Mouse (Mus musculus) forebrain, embryonic 10.5 days (tissue): Measurements from ENCODE around the gene Myof. TPM values are rescaled to one million over a fixed set of nuclear protein-coding genes. Genes with fewer than 3 reads are reported as not detected.

ENCODE experiments used
- DNase-seq: peaks from one replicate; pipeline ENCODE4 v3.0.0-alpha.2; 2017; ENCODE audit warnings: low spot score; ENCODE audit errors: extremely low spot score
- H3K27ac ChIP-seq: fragments of 300-500 bp; sonication (generic); 2 replicates; pipeline ENCODE4 v1.5.1; 2016; ENCODE audit warnings: mild to moderate bottlenecking
- H3K27me3 ChIP-seq: fragments of 300-500 bp; sonication (generic); 2 replicates; pipeline ENCODE4 v1.6.1; 2016; ENCODE audit warnings: mild to moderate bottlenecking; ENCODE audit not compliant: poor library complexity, severe bottlenecking
- H3K36me3 ChIP-seq: fragments of 300-500 bp; sonication (generic); replicated peaks from 2 replicates; pipeline ENCODE4 v1.6.1; 2016; ENCODE audit warnings: mild to moderate bottlenecking, moderate library complexity
- H3K4me1 ChIP-seq: fragments of 300-500 bp; sonication (generic); 2 replicates; pipeline ENCODE4 v1.6.1; 2016
- H3K4me3 ChIP-seq: fragments of 300-500 bp; sonication (generic); 2 replicates; pipeline ENCODE4 v1.5.1; 2016; ENCODE audit warnings: mild to moderate bottlenecking, moderate library complexity
- H3K9me3 ChIP-seq: fragments of 300-500 bp; sonication (generic); 2 replicates; pipeline ENCODE4 v1.6.1; 2016; ENCODE audit warnings: mild to moderate bottlenecking, moderate library complexity
- WGBS: fragments of 180-500 bp; shearing (Covaris S2); methylation state at CpG from one replicate; pipeline ENCODE4 v1.1.7; 2016; 5-methylcytosine and 5-hydroxymethylcytosine counted together
- polyA plus RNA-seq: library from polyadenylated mRNA; unstranded; fragments of >200 nt; fragmentation: Nextera tagmentation; extraction: Ambion mirVana; gene quantifications from 2 replicates; pipeline ENCODE4 v1.2.1, GENCODE M21; 2016

Myof gene
- polyA plus RNA-seq, 1 experiment from 2014 or later: 2.3 TPM

DNA sequence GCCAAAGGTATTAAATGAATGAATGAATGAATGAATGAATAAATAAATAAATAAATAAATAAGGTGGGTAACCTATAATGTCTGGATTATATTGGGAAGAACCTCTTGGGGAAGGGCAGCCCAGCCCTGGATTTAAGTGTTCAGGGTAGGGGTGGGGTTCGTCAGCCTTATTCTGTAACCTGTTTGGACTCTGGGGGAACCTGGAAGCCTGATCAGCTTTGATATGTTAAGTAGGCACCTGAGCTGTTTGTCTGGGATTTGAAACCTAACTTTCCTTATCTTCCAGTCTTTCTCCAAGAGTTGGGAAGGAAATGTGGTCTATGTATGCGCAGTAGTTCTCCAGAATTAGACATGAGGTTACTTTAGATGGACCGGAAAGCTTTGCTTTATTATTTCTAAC is 19.8 kb upstream of the Myof start:
- H3K9me3 ChIP-seq: no peaks in the 10 kb centered on the region
- no peaks in the 10 kb centered on the region for H3K27me3 ChIP-seq
- no peak overlapping the region for H3K27ac ChIP-seq
- peaks cover 92% of the 10 kb centered on the region for H3K36me3 ChIP-seq
- no peak overlapping the region for H3K4me3 ChIP-seq
- WGBS: 87% methylated on average over 3 of the region's 3 CpGs
- no peak for DNase-seq
- H3K4me1 ChIP-seq: no peaks in the 10 kb centered on the region

DNA sequence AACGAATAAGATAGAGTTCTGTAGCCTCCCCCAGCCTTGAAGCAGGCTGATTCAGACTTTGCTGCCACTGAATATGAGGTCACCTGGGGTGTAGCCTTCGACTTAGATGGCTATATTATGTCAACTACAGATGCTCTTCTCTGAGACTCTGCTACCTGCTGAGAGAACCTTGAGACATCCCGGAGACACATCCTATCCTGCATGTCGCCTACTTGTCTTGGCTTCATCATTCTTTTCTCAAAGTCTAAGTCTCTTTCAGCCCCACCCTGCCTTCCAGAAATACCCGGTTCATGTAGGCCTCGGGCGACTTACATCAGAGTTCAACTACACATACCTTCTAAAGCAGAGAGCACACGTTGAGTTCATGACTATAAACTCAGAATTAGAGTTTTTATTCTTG is 13.6 kb upstream of the Myof start:
- H3K36me3 ChIP-seq: peaks cover 53% of the 10 kb centered on the region
- H3K27ac ChIP-seq: no peak overlapping the region
- H3K4me1 ChIP-seq: peaks cover 25% of the 10 kb centered on the region
- 0 out of 2 replicates have a peak, but pooled peaks cover 5% of the 10 kb centered on the region for H3K27me3 ChIP-seq
- DNase-seq: no peak
- peak overlapping the region; percentile 81; the same call in 1 of the 2 replicates for H3K4me3 ChIP-seq
- no peaks in the 10 kb centered on the region for H3K9me3 ChIP-seq
- WGBS: 93% methylated on average over 8 of the region's 8 CpGs

DNA sequence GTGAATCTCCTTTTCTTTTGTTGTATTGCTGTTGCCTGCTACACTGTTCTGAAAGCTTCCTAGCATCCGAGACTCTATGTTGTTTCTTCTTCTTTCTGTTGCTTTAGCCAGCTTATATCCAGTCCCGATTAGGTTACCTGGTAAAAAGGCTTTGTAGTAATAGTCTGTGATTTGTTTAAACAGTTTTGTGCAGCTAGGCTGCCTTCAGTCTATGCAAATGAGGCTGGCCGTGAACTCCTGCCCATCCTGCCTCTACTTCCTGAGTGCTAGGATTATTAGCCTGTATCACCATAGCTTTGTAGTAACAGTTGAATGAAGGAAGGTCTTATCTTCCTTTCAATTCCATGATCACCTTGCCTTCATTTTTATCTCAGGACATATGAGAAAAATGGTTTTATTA is 12.9 kb upstream of the Myof start:
- WGBS: 76% methylated on average over 3 of the region's 3 CpGs
- Histone ChIP-seq H3K36me3 (peaks cover 47% of the 10 kb centered on the region), H3K4me1 (peaks cover 25% of the 10 kb centered on the region), H3K27ac (no peak overlapping the region), H3K9me3 (no peaks in the 10 kb centered on the region), H3K4me3 (peak overlapping the region; percentile 81), H3K27me3 (0 out of 2 replicates have a peak, but pooled peaks cover 5% of the 10 kb centered on the region)
- no peak for DNase-seq

DNA sequence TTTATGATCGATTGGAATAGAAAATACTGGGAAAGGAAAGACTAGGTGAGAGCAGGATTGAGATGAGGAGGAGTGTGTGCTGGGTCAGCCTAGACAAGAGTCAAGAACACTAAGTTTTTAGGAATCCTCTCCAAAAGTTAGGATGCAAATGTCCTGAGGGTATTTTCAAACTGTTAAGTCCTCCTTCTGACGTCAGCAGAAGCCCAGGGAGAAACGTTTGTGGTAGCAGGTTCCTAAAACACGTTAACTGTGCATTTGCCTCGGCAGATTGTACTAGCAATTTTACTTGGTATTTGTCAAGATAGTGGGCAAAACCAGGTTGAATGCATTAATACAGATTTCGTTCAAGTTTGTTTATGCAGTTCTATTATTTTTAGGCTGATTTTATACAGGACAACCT is 12.4 kb upstream of the Myof start:
- 25% methylated on average over 6 of the region's 6 CpGs for WGBS
- H3K36me3 ChIP-seq: peaks cover 42% of the 10 kb centered on the region
- H3K9me3 ChIP-seq: no peaks in the 10 kb centered on the region
- 0 out of 2 replicates have a peak, but pooled peaks cover 5% of the 10 kb centered on the region for H3K27me3 ChIP-seq
- H3K4me3 ChIP-seq: peak overlapping the region; percentile 81
- peaks cover 25% of the 10 kb centered on the region for H3K4me1 ChIP-seq
- peak overlapping the region; percentile 95 for H3K27ac ChIP-seq
- no peak for DNase-seq

DNA sequence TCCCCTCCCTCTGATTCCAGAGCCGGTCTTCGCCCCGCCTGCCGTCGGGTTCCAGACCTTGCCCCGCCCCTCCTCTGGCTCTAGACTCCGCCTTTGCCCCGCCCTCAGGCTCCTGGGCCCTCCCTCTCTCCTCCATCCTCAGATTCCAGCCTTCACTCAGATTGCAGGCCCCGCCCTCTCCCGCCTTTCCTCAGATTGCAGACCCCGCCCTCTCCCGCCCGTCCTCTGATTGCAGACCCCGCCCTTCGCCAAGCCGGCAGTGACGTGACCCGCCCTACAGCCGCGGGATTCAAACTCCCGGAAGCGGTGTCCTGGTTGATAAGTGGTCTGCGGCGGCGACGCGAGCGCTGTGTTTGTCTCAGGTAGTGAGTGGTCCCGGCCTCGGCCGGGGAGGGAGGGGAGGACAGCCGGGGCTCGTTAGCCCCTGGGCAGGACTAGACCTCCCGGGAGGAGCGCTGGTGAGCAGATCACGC is 11.4 kb upstream of the Myof start, which contains the start of gene Cep55:
Gene Cep55, plus strand, starts transcription at position 292 of the 473 bp plus-strand sequence.
- WGBS: under 1% methylated on average over 35 of the region's 36 CpGs
- peak within 1 kb of the TSS; percentile 81 for H3K4me3 ChIP-seq
- peaks cover 25% of the 10 kb centered on the region for H3K4me1 ChIP-seq
- DNase-seq: peak; percentile 100
- peaks cover 31% of the 10 kb centered on the region for H3K36me3 ChIP-seq
- H3K9me3 ChIP-seq: no peaks in the 10 kb centered on the region
- peak within 1 kb of the TSS; percentile 95 for H3K27ac ChIP-seq
- H3K27me3 ChIP-seq: 0 out of 2 replicates have a peak, but pooled peaks cover 5% of the 10 kb centered on the region

DNA sequence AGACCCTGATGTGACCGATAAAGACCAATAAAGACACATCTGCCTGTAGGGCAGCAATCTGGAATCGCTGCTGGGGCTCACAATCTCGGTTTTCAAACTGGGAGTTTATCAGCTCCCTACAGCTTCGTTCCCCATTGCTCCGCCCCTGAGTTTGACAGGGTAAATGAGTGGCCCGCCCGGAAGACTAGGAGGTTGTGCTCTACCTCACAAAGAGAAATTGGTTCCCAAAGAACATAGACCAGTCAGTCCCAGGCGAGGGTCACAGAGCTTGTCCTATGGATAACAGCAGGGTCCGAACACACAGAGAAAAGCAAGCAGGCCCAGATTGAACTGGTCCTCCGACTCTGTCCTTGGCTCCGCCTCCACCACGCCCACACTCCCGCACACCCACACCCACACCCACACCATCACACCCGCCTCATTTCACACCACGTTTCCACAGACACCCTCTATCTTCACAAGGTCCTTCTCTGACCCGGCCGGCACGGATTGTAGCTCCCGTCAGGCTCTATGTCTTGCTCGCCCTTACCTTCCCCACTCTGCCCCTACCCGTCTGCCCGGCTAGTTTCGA is 10.9 kb upstream of the Myof start:
- peak overlapping the region; percentile 95 for H3K27ac ChIP-seq
- peaks cover 25% of the 10 kb centered on the region for H3K4me1 ChIP-seq
- 0 out of 2 replicates have a peak, but pooled peaks cover 5% of the 10 kb centered on the region for H3K27me3 ChIP-seq
- H3K36me3 ChIP-seq: peaks cover 26% of the 10 kb centered on the region
- DNase-seq: no peak
- WGBS: under 1% methylated on average over 23 of the region's 23 CpGs
- H3K9me3 ChIP-seq: no peaks in the 10 kb centered on the region
- peak overlapping the region; percentile 81 for H3K4me3 ChIP-seq

DNA sequence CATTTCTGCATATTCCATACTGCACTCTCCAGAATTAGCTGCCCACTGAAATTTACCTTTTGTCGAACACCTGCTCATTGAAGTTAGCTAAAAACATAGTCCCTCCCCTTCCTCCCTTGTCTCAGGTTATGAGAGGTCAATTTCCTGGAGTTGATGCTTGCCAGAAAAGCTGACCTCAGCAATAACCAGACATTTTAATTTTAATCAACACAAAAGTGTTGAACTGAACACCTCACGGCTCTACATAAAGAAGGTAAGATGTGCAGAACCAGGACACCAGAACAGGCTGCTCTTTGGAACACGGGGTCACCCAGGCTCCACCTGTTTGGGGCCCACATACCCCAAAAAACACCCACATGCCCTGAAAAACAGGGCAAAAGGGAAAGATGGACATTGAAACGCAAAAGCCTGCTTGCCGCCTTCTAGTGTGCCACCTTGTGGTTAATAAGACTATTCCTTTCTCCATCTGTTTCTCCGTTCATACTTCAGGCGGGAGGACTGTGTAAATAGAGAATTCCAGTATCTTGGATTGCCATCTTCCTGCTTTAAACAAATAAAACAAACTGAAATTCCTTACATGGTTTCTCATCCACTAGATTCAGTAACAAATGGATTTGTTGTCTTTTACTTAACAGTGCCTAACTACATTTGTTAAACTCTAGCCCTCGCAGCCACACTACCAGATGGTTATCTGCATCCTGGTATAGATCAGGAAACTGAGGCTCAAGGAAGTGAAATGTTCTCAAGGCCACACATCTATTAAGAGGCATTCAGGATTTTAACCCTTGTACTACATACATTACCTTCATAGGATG is 10.1 kb upstream of the Myof start:
- Histone ChIP-seq H3K4me3 (peak overlapping the region; percentile 81), H3K27ac (peak overlapping the region; percentile 95; the same call in 1 of the 2 replicates), H3K36me3 (peaks cover 18% of the 10 kb centered on the region), H3K4me1 (peaks cover 25% of the 10 kb centered on the region), H3K27me3 (0 out of 2 replicates have a peak, but pooled peaks cover 5% of the 10 kb centered on the region), H3K9me3 (no peaks in the 10 kb centered on the region)
- 33% methylated on average over 8 of the region's 8 CpGs for WGBS
- no peak for DNase-seq

DNA sequence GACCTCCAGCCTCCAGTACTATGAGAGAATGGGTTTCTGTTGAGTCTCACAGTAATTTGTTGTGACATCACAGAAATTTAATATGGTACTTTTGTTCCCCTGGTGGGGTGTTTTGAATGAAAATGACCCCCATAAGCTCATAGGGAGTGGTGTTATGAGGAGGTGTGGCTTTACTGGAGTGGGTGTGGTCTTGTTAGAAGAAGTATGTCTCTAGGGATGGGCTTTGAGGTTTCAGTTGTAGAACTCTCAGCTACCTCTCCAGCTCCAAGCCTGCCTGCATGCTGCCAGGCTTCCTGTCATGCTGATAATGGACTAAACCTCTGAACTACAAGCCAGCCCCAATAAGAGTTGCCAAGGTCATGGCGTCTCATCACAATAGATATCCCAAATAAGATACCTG is 6.3 kb upstream of the Myof start:
- Histone ChIP-seq H3K36me3 (no peaks in the 10 kb centered on the region), H3K27ac (no peak overlapping the region), H3K27me3 (peaks cover 14% of the 10 kb centered on the region), H3K4me1 (peaks cover 11% of the 10 kb centered on the region), H3K4me3 (no peak overlapping the region), H3K9me3 (peaks cover 6% of the 10 kb centered on the region; the same call in 1 of the 2 replicates)
- WGBS: 96% methylated on average over 1 of the region's 1 CpGs
- DNase-seq: no peak

DNA sequence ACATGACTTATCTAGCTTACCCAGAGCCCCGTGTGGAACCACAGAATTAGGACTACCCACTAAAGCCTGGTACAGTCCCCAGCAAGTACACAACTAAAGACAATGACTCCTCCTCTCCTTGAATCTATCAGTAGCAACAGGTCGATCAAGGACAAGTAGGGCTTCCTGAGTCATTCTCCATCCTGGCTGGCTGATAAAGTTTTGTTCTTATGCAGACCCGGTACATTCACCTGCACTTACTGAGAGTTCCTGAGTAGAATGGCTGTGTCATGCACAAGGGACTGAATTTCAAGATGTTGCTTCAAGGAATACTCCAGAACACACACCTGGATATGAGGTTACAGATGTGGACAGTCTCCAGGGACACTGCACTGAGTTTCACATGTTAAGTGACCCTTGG is 1.8 kb upstream of the Myof start:
- Histone ChIP-seq H3K4me3 (no peak overlapping the region), H3K27me3 (peaks cover 53% of the 10 kb centered on the region), H3K36me3 (no peaks in the 10 kb centered on the region), H3K9me3 (peaks cover 7% of the 10 kb centered on the region; the same call in 1 of the 2 replicates), H3K27ac (no peak overlapping the region), H3K4me1 (peaks cover 18% of the 10 kb centered on the region)
- no peak for DNase-seq
- WGBS: 89% methylated on average over 3 of the region's 3 CpGs

DNA sequence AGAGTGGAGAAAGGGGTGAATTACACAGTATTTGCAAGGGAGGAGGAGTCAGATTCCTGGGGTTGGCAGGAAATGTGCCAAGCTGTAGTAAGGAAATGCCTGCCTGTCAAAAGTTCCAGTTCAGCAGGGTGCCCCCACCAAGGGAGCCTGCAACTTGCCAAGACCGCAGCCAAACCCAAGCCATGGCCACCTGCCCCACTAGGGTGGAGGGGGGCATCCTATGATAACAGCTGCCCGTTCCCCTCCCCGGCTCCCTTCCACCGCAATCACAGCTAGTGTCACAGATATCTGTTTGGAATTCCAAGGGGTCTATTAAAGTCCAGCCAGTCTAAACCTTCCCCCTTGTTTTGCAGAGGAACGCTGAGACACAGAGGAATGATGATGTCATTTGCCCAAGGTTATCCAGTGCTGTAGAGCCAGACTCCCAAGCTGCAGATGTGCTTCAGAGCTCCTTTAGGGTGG is 1.1 kb downstream of the Myof start:
- Histone ChIP-seq H3K27ac (no peak overlapping the region), H3K36me3 (no peaks in the 10 kb centered on the region), H3K4me1 (peaks cover 18% of the 10 kb centered on the region), H3K27me3 (peaks cover 53% of the 10 kb centered on the region), H3K4me3 (peak overlapping the region; percentile 56; the same call in 1 of the 2 replicates), H3K9me3 (peaks cover 7% of the 10 kb centered on the region; the same call in 1 of the 2 replicates)
- DNase-seq: no peak
- 52% methylated on average over 5 of the region's 5 CpGs for WGBS

DNA sequence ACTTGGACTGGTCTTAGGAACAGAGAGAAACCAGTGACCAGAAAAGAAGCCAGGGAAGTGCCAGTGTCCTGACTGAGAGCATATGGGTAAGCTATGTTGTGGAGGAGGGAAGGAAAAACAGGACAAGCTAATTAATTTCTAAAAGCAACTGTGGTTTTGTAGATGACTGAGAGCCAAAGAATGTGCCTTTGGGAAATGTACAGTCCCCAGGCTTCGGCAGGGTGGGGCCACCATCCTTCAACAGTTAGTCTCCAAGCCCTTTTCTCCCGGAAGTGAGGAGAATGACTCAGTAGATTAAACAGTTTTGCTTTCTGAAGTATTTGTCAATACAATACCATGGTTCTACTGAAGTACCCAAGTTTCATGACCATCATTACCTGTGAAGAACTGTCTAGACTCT is 5.1 kb downstream of the Myof start:
- Histone ChIP-seq H3K9me3 (no peaks in the 10 kb centered on the region), H3K4me1 (peaks cover 13% of the 10 kb centered on the region), H3K4me3 (no peak overlapping the region), H3K27ac (no peak overlapping the region), H3K36me3 (no peaks in the 10 kb centered on the region), H3K27me3 (peaks cover 31% of the 10 kb centered on the region)
- WGBS: 88% methylated on average over 2 of the region's 2 CpGs
- DNase-seq: no peak

DNA sequence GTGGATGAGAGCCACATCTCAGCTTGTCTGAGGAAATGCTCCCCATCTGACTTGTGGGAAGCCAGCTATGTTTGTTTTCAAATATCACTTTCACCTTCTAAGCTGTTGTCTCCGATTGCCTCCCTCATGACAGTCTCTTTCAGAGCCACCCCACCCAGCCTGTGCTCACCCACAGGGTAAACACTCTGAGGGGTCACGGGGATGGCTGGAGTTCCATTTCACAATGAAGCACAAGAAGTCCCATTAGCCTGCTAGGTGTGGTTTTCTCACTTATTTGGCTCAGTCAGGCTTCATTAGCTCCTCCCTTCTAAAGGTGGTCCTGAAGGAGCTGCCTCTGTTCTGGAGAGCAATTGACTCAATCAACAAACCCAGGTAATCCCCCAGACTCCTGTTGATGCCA is 7.6 kb downstream of the Myof start:
- peaks cover 16% of the 10 kb centered on the region for H3K27me3 ChIP-seq
- H3K9me3 ChIP-seq: no peaks in the 10 kb centered on the region
- no peak overlapping the region for H3K27ac ChIP-seq
- DNase-seq: no peak
- 78% methylated on average over 2 of the region's 2 CpGs for WGBS
- H3K4me1 ChIP-seq: 0 out of 2 replicates have a peak, but pooled peaks cover 3% of the 10 kb centered on the region
- H3K36me3 ChIP-seq: no peaks in the 10 kb centered on the region
- no peak overlapping the region for H3K4me3 ChIP-seq

DNA sequence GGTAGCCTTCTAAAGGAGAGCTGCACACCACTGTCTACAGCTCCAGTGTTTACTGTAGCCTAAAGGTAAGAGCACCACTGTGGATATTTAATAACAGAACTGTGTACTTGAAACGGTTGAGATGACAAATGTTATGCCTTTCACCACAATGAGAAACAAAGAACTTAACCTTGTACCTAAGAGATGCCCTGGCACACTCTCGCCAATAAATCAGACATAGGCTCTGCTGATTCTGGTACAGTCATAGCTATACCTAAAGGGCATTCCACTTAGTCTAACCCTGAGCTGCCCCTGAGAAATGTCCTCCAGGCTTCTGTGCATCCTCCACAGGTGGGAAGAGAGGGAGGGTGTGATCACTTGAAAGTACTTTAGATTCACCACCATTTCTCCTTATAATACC is 8.7 kb downstream of the Myof start:
- no peak overlapping the region for H3K27ac ChIP-seq
- peaks cover 13% of the 10 kb centered on the region for H3K4me1 ChIP-seq
- no peaks in the 10 kb centered on the region for H3K9me3 ChIP-seq
- peaks cover 10% of the 10 kb centered on the region for H3K27me3 ChIP-seq
- WGBS: 83% methylated on average over 2 of the region's 2 CpGs
- no peak overlapping the region for H3K4me3 ChIP-seq
- DNase-seq: no peak
- H3K36me3 ChIP-seq: no peaks in the 10 kb centered on the region
